Mouse (Mus musculus) bone marrow, adult 2 months (tissue): Measurements from ENCODE around the gene Ube3b. TPM values are rescaled to one million over a fixed set of nuclear protein-coding genes. Genes with fewer than 3 reads are reported as not detected.

Source experiments
- H3K27ac ChIP-seq: fragments of 200-500 bp; 2 replicates; pipeline ENCODE4 v1.5.1; 2012; ENCODE audit warnings: low read depth, mild to moderate bottlenecking, control low read depth, inconsistent platforms, low read length; ENCODE audit not compliant: control insufficient read depth, poor library complexity, insufficient read depth
- H3K4me1 ChIP-seq: fragments of 200-500 bp; 2 replicates; pipeline ENCODE4 v1.6.1; 2011; ENCODE audit warnings: low read length; ENCODE audit not compliant: control insufficient read depth, insufficient read depth
- H3K4me3 ChIP-seq: fragments of 200-500 bp; replicated peaks from 2 replicates; pipeline ENCODE3; 2011; ENCODE audit warnings: mild to moderate bottlenecking, low read depth, low read length, control low read depth; ENCODE audit not compliant: control insufficient read depth
- CTCF ChIP-seq: fragments of 200-500 bp; IDR thresholded peaks from 2 replicates; pipeline ENCODE4 v1.5.1; 2011; ENCODE audit warnings: low read length, control low read depth; ENCODE audit not compliant: control insufficient read depth, insufficient read depth
- POLR2A ChIP-seq: fragments of 200-500 bp; IDR thresholded peaks from 2 replicates; pipeline ENCODE4 v1.6.1; 2011; ENCODE audit warnings: low read depth, mild to moderate bottlenecking, control low read depth, low read length, borderline replicate concordance; ENCODE audit not compliant: control insufficient read depth
- WGBS: fragments of 180-500 bp; shearing (Covaris S2); methylation state at CpG from one replicate; pipeline ENCODE4 v1.1.7; 2018; 5-methylcytosine and 5-hydroxymethylcytosine counted together
- polyA plus RNA-seq: library from polyadenylated mRNA; stranded (reverse); fragments of >200 nt; gene quantifications from 2 replicates; pipeline ENCODE4 v1.2.4, GENCODE M21; 2011; ENCODE audit warnings: low replicate concordance; ENCODE audit not compliant: missing spikeins, insufficient read depth, insufficient read length

Gene Ube3b
- polyA plus RNA-seq, 1 experiment: 51.0 TPM

GRCm38 (mm10) chr5:114412361-114412998, 32.1 kb downstream of the Ube3b start:
- Histone ChIP-seq H3K27ac (no peak overlapping the region), H3K4me1 (no peaks in the 10 kb centered on the region), H3K4me3 (no peak overlapping the region)
- TF ChIP-seq CTCF (no peak), POLR2A (no peak)
- 94% methylated on average over 23 of the region's 23 CpGs for WGBS

DNA sequence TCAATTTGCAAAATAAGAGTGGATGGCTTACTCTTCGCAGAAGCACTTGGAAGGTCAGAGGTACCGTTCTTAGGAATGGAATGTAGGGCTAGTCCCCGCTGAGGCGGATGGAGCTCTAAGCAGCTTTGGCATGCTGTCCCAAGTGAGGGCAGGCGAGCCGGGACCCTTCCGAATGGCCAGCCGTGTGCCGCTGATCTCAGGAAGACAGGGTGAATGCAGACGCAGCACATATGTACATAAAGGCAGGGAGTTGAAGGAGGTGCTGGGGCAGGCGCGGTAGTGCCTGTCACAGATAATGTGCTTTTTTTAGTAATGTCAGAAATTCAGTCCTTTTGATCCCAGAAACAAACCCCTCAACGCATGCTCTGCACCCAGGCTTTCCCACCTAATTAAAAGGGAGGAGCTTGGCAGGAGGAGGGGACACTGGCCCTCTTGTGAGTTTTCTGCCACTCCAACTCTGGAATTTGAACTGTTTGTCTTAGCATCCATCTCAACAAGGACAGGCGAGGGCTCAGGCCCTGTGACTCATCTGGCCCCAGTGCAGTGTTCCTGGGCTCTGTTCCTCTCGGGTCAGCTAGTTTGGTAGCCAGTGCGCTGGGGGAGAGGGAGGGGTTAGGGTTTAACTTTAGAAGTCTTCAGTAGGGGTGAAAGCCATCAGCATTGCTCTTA, 32.8 kb downstream of the Ube3b start:
- H3K4me1 ChIP-seq: no peaks in the 10 kb centered on the region
- WGBS: 90% methylated on average over 16 of the region's 16 CpGs
- TF ChIP-seq POLR2A (no peak), CTCF (no peak)
- H3K4me3 ChIP-seq: no peak overlapping the region
- no peak overlapping the region for H3K27ac ChIP-seq

GRCm38 (mm10) chr5:114415606-114416005, 35.2 kb downstream of the Ube3b start:
- Histone ChIP-seq H3K4me3 (no peak overlapping the region), H3K27ac (no peak overlapping the region), H3K4me1 (no peaks in the 10 kb centered on the region)
- no peak for TF ChIP-seq CTCF
- no peak for TF ChIP-seq POLR2A
- 84% methylated on average over 5 of the region's 5 CpGs for WGBS

DNA sequence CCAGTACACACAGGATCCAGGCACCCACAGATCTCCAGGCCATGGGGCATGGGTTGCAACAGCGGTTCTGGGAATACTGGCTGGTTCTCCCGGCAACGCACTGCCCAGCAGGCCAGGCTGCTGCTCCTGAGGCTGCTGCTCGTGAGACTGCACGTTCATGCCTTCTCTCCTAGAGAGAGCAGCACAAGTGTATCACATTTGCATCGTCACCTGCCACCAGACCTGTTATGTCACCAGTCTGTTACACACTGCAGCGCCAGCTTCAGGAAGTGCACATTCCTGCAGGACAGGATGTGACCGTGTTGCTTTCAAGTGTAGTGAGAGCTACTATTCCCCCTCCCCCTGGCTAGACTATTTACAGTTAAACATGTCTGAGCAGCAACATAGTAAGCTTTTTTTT, 36.4 kb downstream of the Ube3b start:
- TF ChIP-seq POLR2A (no peak), CTCF (no peak)
- 57% methylated on average over 8 of the region's 8 CpGs for WGBS
- Histone ChIP-seq H3K4me3 (no peak overlapping the region), H3K4me1 (no peaks in the 10 kb centered on the region), H3K27ac (no peak overlapping the region)

- Histone ChIP-seq H3K4me1 (no peaks in the 10 kb centered on the region), H3K27ac (no peak overlapping the region), H3K4me3 (no peak overlapping the region)
- TF ChIP-seq POLR2A (no peak), CTCF (peak; percentile 26; the same call in 1 of the 2 replicates)
- 90% methylated on average over 8 of the region's 8 CpGs for WGBS
These were observed 38.1 kb downstream of the Ube3b start for GRCm38 (mm10) chr5:114418541-114418940.

DNA sequence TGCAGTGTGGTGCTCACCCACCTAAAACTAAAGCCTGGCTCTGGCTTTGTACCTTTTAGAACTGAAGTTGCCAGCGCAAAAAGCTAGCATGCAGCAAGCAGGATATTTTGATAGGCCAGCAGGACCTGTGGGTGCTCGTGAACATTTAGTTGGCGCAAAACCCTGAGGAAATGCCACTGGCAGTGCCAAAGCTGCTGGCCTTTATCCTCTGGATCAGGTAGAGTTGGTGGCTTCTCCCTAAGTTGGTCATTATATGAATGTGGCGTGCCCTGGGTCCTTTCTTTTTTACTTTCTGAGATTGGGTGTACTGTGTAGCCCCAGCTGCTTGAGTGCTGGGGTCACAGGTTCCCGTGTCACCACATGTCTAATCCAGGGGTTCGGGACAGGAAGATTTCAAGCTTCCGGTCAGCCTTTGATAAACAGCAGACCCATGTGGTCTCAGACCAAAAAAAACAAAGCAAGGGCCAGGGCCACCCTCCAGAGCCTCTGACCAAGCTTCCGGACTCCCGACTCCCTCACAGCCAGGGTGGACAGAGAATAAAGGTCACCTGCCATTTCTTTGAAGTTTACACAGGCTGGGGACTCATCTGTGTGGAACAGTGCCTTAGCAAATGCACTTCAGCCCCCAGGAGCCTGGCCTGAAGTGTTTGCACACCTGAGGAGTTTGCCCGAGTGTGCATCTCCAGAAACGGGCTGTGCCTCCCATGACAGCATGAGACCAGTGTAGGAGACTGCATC, 41.3 kb downstream of the Ube3b start:
- WGBS: 84% methylated on average over 11 of the region's 11 CpGs
- no peak for TF ChIP-seq POLR2A
- TF ChIP-seq CTCF: no peak
- Histone ChIP-seq H3K4me1 (no peaks in the 10 kb centered on the region), H3K4me3 (no peak overlapping the region), H3K27ac (no peak overlapping the region)

- H3K27ac ChIP-seq: no peak overlapping the region
- H3K4me1 ChIP-seq: no peaks in the 10 kb centered on the region
- WGBS: 68% methylated on average over 5 of the region's 5 CpGs
- TF ChIP-seq CTCF: no peak
- TF ChIP-seq POLR2A: no peak
- no peak overlapping the region for H3K4me3 ChIP-seq
These were observed 42.2 kb downstream of the Ube3b start for GRCm38 (mm10) chr5:114422591-114422990.

- TF ChIP-seq CTCF (no peak), POLR2A (no peak)
- Histone ChIP-seq H3K4me1 (no peaks in the 10 kb centered on the region), H3K27ac (no peak overlapping the region), H3K4me3 (no peak overlapping the region)
- WGBS: 85% methylated on average over 5 of the region's 5 CpGs
These were observed 43.6 kb downstream of the Ube3b start for GRCm38 (mm10) chr5:114423961-114424360.
